Mouse (Mus musculus) left cerebral cortex, adult 8-10 months (tissue): ENCODE measurements at regions not wholly inside any gene's neighbourhood (a gene's known extent, or its start where the extent isn't known, plus 50 kb on each side); places are given as distances from the start of the nearest gene placed in this dataset.
"Not testable (repeated sequence)": the region's sequence is repeated elsewhere in the genome, so short reads cannot be mapped to it uniquely, and the experiment has no call there.

ENCODE experiments used
- DNase-seq, 2 experiments: peaks; one replicate each; pipeline ENCODE4 v3.0.0; 2022; ENCODE audit warnings: low spot score in 2 of 2

DNA sequence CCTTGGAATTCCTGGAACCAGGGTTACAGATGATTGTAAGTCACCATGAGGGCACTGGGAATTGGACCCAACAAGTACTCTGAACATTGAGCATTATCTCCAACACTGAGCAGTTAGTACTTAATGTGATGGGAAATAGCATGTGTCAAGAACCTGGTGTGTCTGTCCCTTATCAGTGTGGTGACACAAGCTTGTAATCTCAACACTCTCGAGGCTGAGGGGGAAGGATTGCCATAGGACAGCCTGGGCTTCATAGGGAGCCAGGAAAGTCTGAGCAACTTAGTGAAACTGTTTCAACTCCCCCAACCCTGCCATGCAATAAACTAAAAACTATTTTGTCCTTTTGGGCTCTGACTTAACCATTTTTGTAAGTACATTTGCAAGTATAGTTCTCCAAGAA lies 100.0 kb downstream of the Wdr20rt start:
- no peak for DNase-seq

GRCm38 (mm10) chr12:65328532-65328931 lies 103.2 kb downstream of the Wdr20rt start:
- DNase-seq, result no peak

- DNase-seq, result no peak
Observed at GRCm38 (mm10) chr12:65329678-65330077, 104.4 kb downstream of the Wdr20rt start.

DNA sequence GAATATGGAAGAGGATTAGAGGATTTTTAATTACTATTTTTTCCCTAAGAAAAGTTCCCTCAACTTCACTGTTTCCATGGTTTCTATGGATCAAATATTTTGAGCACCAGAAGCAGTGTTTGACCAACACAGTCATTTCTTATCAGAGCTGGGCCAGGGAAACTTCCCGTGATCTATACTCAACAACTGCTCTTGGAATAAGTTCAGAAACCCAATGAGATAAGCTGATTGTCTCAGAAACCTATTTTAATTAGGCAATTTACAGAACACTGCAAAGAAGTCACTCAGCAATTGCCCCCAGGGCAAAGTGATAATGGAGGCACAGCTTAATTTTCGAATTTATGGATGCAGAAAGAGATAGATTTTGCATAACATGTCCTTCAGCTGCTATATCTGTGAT lies 114.7 kb downstream of the Wdr20rt start:
- no peak for DNase-seq

GRCm38 (mm10) chr12:65347251-65347650 lies 121.9 kb downstream of the Wdr20rt start:
- DNase-seq, result no peak

DNA sequence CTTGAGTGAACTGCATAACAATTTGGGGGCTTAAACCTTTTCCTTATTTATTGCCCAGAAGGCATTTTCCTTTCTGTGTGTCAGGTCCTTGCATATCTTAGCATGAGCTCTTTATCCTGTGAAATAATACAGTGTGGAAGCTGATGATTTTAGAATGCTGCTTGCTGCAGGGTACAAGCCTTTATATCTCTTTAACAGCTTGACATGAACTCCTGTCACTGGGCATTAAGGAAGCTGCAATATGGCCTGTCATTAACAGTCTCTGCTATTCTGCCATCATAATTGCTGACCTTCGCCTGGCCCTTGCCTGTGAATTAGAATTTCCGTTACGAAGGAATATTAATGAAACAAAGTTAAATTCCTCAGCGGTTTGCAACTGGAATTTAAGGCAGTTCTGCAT lies 124.2 kb downstream of the Wdr20rt start:
- DNase-seq, result no peak

DNA sequence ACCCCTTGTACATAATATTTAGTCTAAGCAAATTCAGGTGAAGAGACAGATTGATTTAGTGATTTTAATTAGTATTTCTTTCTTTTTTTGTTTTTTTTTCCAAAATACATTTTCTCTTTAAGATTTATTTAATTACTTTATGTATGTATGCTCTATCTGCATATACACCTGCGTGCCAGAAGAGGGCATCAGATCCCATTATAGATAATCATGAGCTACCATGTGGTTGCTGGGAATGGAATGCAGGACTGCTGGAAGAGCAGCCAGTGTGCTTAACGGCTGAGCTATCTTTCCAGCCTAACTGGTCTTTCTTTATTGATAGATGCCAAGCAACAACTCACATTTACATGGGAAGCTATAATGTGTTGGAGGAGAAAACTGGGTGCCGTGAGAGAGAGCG lies 138.9 kb downstream of the Wdr20rt start:
- DNase-seq, result no peak

DNA sequence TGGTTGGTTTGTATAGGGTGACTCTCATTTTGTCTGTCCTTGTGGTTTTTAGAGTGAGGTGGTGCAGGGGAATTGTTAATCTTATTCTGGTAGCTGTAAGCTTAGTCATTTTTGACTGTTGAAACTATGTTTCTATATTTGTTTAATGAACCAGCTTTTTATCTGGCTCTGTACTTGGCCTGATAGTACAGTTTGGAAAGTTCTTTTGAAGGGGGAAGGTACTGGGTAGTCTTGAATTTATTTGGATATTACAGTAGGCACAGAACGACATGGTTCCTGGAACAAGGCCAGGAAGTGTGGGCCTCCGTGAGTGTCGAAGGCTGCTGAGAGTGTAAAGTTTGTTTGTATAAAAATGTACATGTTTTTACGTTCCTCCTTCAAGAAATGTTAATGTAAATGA lies 142.0 kb downstream of the Wdr20rt start:
- DNase-seq, result no peak

DNA sequence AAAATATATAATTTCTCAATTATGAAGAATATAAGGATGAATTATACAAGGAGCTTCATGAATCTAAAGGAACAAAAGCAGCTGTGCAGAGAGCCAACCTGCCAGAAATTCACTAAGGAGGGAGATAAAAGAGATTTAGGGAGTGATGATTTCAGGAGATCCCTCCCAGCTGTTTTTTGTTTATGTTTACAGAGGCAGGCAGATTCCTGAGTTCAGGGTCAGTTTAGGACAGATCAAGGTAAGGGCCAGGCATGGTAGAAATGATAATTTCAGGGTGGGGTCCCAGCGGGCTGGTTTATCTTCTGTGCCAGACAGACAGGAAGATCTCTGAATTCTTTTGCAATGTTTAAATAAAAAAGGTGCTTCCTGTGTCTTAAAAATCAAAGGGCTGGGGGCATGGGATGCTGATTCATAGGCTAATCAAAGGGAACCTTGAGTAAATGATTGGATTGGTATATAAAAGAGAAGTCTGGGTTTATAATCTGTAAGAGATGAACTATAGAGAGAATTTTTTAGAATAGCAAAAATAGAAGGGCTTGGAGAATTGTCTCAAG lies 142.6 kb downstream of the Wdr20rt start:
- DNase-seq, result no peak

GRCm38 (mm10) chr12:65371650-65372049 lies 146.3 kb downstream of the Wdr20rt start:
- no peak for DNase-seq

GRCm38 (mm10) chr12:65379321-65379720 lies 154.0 kb downstream of the Wdr20rt start:
- no peak for DNase-seq

- no peak for DNase-seq
Observed at GRCm38 (mm10) chr12:65382118-65382791, 156.9 kb downstream of the Wdr20rt start.

DNA sequence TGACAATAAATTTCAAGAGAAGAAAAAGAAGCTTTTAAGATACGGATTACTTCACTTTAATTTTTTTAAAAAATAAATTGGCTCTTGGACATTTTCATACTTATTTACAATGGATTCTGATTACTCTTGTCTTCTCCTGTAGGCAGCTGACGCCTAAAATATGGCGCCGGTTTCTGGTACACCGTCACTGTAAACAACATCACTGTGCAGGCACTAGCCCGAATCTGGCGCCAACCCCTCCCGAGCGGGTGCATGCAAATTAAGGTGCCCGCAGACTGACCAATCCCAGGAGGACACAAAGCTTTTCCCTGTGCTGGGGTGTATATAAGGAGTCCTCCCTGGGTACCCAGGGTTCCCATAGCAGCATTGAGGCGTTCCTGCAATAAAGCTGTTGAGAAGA lies 157.5 kb downstream of the Wdr20rt start:
- DNase-seq, result not testable (repeated sequence)

DNA sequence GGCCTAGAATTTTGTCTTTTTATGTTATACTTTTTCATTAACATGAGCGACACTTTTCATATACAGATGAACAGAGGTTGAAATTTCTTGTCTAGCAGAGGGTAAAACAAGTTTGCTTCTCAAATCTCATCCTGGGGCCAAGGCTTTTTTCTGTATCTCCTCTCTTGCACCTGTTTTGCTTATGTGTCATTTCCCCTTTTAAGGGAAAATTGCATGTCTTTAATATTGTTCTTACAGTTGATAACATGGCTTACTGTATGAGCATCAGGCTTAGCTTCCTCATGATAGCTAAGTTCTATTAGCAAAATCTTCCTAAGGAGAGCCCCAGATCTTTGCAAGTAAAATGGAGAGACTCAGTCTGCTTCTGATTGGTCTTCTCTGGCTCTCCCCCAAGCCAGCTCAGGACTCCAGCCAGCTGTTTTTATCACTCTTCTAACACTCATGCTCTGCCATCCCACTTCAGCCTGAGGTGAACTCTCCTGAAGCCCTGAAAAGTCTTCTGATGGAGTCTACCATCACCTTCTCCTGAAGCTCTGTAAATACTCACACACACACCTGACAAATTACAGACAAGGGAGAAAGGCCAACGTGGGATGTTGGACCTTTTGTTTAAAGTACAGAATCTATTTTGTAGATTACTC lies 160.8 kb downstream of the Wdr20rt start:
- DNase-seq, result no peak

GRCm38 (mm10) chr12:65387042-65387441 lies 161.7 kb downstream of the Wdr20rt start:
- no peak for DNase-seq

- no peak for DNase-seq
Observed at GRCm38 (mm10) chr12:65389512-65389911, 164.2 kb downstream of the Wdr20rt start.

DNA sequence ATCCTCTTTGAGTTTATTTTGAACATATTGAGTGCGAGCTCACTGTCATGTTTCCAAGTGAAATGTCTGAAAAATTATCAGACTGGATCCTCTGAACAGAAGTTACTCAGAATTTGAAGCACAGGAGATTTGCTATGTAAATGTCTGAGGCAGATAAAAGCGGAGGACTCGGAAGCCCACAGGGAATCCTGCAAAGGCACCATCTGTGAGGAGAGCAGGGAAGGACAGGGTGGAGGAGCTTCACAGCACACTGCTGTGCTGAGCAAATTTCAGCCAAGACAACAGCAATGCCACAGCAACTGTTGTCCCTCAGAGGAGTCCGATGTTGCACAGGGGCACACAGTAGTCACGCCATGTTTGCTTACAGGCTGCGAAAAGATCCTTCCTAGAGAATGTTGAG lies 165.0 kb downstream of the Wdr20rt start:
- no peak for DNase-seq

DNA sequence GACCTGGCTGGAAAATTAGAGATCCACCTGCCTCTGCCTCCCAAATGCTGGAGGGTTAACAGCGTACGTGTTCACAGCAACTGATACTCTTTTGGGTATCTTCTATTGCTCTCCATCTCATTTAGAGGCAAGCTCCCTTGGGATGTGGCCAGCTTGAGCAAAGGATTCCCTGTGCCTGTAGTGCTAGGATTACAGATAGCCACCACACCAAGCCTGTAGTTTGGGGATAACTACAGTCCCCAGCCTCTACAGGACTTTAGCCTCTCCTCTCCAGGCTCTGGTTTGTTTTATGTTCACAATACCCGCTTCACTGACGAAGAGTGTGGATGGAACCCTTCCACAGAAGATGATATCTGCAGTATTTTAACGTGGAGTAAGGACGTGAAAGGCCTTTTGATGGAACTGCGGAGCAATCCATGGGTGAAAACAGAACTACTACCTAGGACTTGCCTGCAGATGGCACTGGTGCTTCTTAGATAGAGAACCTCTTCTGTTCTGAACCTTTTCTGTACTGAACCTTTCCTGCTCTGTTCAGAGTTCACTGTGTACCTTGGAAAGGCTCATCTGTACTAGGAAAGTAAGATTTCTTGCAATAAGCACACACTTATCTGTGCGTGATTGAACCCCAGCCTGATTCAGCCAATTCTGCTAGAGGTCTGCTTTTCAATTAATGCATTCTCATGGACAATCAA lies 176.6 kb downstream of the Wdr20rt start:
- peak; percentile 8 to 50 for DNase-seq

- DNase-seq, result no peak
Observed at GRCm38 (mm10) chr12:65403124-65403523, 177.8 kb downstream of the Wdr20rt start.

DNA sequence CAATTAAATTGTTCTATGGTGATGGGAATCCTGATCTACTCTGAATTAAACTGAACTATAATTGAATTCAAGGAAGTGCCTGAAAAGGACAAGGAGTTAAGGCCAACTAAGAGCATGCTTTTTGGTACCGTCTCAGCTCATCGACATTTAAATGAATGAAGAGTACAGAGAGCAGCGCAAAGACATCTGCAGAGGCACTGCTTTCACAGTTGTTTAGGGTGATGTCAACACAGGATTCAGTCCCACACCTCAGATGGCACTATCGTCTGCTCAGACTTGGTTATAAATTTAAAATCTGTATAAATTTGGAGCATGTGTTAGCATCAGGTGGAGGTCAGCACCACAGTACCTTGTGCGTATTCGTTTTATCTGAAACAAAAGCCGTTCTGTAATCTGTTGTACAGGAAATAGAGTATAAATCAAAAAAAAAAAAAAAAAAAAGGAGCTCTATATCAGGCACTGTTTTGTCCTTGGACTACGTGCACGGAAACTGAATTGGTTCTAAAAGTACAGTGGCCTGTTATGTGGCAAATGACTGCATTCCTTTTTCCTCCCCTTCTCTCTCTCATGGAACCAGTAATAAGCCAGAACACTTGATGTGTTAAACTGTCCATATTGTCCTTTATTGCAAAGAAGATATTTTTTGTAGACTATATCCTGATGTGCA lies 187.8 kb downstream of the Wdr20rt start:
- DNase-seq, result no peak

GRCm38 (mm10) chr12:65414393-65414792 lies 189.1 kb downstream of the Wdr20rt start:
- DNase-seq, result no peak

- no peak for DNase-seq
Observed at GRCm38 (mm10) chr12:65416909-65417308, 191.6 kb downstream of the Wdr20rt start.
